Mouse (Mus musculus) left cerebral cortex, postnatal 36 days (tissue): ENCODE data around the gene Dguok. TPM values are rescaled to one million over a fixed set of nuclear protein-coding genes. Genes with fewer than 3 reads are reported as not detected.

Experiments used
- DNase-seq, 2 experiments: peaks; one replicate each; pipeline ENCODE4 v3.0.0; 2021 to 2022; ENCODE audit warnings: low spot score in 2 of 2, mixed read lengths in 1 of 2
- intact Hi-C: fragments of 180-260 bp; cut with DNase I; formaldehyde crosslinking; loops from one replicate; pipeline ENCODE4 v1.15.1; 2025
- total RNA-seq, 2 experiments: library from RNA; stranded (reverse); gene quantifications; 2 replicates each; pipeline ENCODE4 v1.2.3; 2021

Gene Dguok
- total RNA-seq, 2 experiments from 2014 or later = 19.8 to 29.9 TPM

- intact Hi-C loops = loop anchor here (1.0 to 5.0 kb wide), 4 partner anchors 17 to 102 kb away; partner anchors contain the start of gene Dguok
- peak; percentile 50 to 52 for DNase-seq
These were observed 67.0 kb downstream of the Dguok start for GRCm38 (mm10) chr6:83439781-83440180.

DNA sequence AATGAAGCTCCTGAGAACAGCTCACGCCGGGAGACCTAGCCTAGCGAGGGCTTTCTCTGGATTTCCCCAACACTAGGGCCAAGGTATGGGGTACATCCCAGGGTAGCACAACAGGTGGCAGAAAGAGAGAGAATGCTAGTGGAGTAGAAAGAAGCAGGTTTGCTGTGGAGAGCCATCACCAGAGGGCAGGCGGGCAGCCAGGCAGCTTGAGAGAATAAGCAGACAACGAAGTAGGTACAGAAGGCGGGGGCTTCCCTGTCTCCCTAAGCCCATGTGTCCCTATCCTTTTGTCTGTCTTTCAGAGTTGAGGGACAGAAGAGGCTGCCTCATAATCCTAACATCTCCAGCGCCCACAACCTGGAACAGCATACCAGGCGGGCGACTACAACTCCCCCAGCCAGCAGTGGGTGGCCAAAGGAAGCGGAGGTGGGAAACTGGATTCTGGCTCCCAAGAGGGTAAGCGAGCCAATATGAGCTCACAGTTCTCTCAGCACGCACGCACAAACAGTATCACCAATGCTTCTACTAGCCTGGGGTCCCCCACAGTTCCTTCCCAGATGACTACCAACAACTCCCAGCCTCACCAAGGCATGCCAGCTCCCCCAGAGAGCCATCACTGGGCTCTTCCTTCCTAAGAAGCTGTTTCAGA lies 67.5 kb downstream of the Dguok start:
- DNase-seq = peak; percentile 46 to 76
- intact Hi-C loops = no loop called here

GRCm38 (mm10) chr6:83438584-83438983 lies 68.2 kb downstream of the Dguok start:
- peak in 1 of 2 experiments; percentile 46 for DNase-seq
- intact Hi-C loops = no loop called here

- intact Hi-C loops = no loop called here
- DNase-seq = no peak
These were observed 69.0 kb downstream of the Dguok start for GRCm38 (mm10) chr6:83437802-83438201.

DNA sequence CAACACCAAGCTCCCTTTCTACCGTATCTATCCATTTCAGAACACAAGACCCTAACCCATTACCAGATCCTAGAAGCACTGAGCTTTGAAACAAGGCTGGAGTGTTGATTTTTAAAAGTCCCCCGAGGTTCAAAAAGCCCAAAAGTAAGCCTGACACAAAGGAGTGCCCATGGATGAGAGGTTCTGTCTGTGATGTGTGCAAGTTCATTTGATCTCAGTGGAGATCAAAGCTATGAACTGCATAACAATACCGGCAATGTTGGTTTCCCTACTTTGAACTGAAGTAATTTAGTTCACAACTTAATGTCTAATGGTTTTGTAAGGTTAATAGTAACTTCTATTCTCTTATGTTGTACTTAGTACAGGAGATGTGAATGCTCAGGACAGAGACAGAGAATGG lies 69.5 kb downstream of the Dguok start:
- no peak for DNase-seq
- intact Hi-C loops = no loop called here

DNA sequence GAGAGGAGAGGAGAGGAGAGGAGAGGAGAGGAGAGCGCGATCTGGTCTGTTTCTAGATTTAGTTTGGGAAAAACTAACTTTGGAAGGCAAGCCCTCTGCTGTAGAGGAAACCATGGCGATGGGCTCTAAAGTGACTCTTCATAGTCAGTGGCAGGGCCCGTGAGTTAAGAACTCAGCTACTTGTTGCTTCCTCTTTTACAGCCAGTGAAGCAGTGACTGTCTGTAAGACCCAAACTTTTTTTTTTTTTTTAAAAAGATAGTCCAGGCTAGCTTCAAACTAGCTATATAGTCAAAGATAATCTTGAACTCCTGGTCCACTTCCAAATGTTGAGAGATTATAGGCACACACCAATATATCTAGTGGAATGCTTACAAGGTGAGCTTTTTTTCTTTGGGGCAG lies 70.2 kb downstream of the Dguok start:
- intact Hi-C loops = no loop called here
- no peak for DNase-seq

GRCm38 (mm10) chr6:83435174-83435573 lies 71.6 kb downstream of the Dguok start:
- intact Hi-C loops = no loop called here
- DNase-seq = no peak

- no peak for DNase-seq
- intact Hi-C loops = no loop called here
These were observed 73.2 kb downstream of the Dguok start for GRCm38 (mm10) chr6:83433546-83433945.

GRCm38 (mm10) chr6:83432966-83433365 lies 73.8 kb downstream of the Dguok start:
- DNase-seq = no peak
- intact Hi-C loops = no loop called here

Other genes with a start within 250 kb of the Dguok start
- 1 to 10 TPM; 4.6 to 6.2 TPM for gene Mthfd2, start 181.1 kb downstream of the Dguok start, total RNA-seq
- 10 to 100 TPM; 19.0 to 20.8 TPM for gene Mob1a, start 181.0 kb downstream of the Dguok start, total RNA-seq
- 10 to 100 TPM; 46.8 to 50.5 TPM for gene Bola3, start 157.8 kb downstream of the Dguok start, total RNA-seq
- gene Tet3, start 47.9 kb downstream of the Dguok start, total RNA-seq = 10 to 100 TPM; 63.7 to 77.2 TPM
- not detected for gene Actg2, start 29.3 kb upstream of the Dguok start, total RNA-seq
- 10 to 100 TPM; 30.9 to 35.3 TPM for gene Stambp, start 65.8 kb upstream of the Dguok start, total RNA-seq
- gene Clec4f, start 149.2 kb upstream of the Dguok start, total RNA-seq = not detected
- gene Cd207, start 170.9 kb upstream of the Dguok start, total RNA-seq = not detected
- gene Vax2, start 204.3 kb upstream of the Dguok start, total RNA-seq = not detected
- gene Atp6v1b1, start 236.0 kb upstream of the Dguok start, total RNA-seq = not detected